Mouse (Mus musculus): ENCODE measurements around the gene Nanog. TPM values are rescaled to one million over a fixed set of nuclear protein-coding genes. Genes with fewer than 3 reads are reported as not detected.
"Not testable (repeated sequence)": the region's sequence is repeated elsewhere in the genome, so short reads cannot be mapped to it uniquely, and the experiment has no call there.

The Nanog gene
- not detected for total RNA-seq (2021)
- long read RNA-seq, experiment 1: 0 reads
- long read RNA-seq, experiment 2: 0 reads

DNA sequence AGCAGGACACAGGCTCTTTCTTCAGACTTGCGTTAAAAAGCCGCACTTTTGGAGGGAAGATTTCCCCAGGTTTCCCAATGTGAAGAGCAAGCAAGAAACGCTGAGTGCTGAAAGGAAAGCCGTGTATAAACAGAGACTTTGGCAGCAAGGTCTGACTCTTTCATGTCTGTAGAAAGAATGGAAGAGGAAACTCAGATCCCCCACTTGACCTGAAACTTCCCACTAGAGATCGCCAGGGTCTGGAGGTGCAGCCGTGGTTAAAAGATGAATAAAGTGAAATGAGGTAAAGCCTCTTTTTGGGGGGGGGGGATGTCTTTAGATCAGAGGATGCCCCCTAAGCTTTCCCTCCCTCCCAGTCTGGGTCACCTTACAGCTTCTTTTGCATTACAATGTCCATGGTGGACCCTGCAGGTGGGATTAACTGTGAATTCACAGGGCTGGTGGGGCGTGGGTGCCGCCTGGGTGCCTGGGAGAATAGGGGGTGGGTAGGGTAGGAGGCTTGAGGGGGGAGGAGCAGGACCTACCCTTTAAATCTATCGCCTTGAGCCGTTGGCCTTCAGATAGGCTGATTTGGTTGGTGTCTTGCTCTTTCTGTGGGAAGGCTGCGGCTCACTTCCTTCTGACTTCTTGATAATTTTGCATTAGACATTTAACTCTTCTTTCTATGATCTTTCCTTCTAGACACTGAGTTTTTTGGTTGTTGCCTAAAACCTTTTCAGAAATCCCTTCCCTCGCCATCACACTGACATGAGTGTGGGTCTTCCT lies at the start of gene Nanog:
Gene Nanog (plus strand): TSS at position 454 of the 765 bp plus-strand sequence.
- no peak for DNase-seq

- DNase-seq: no peak
These were observed 49.7 kb upstream of the Nanog start for GRCm38 (mm10) chr6:122657630-122658029.

GRCm38 (mm10) chr6:122659567-122659966 lies 47.7 kb upstream of the Nanog start:
- peak; percentile 16 for DNase-seq

GRCm38 (mm10) chr6:122660601-122661379 lies 46.5 kb upstream of the Nanog start:
- DNase-seq: no peak

- DNase-seq: no peak
These were observed 44.6 kb upstream of the Nanog start for GRCm38 (mm10) chr6:122662551-122663264.

GRCm38 (mm10) chr6:122663596-122664206 lies 43.6 kb upstream of the Nanog start:
- DNase-seq: no peak

DNA sequence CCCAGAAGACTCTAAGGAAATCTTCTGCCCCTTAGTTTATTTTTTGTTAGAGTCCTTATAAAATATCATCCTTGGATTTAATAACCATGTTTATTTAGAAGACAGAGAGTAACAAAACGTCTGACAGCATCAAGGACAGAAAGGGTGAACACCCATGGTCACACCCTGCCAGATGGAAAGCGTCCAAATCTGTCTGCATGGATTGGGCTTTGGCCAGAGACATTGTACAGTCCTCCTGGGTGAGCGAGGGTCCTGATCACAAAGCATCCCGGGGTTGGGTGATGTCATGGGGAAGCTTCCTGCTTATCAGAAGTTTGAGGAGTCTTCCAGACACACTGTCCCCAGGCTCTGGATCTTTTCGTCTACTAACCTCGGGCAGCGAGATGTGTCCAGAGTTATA lies 41.4 kb upstream of the Nanog start:
- no peak for DNase-seq

DNA sequence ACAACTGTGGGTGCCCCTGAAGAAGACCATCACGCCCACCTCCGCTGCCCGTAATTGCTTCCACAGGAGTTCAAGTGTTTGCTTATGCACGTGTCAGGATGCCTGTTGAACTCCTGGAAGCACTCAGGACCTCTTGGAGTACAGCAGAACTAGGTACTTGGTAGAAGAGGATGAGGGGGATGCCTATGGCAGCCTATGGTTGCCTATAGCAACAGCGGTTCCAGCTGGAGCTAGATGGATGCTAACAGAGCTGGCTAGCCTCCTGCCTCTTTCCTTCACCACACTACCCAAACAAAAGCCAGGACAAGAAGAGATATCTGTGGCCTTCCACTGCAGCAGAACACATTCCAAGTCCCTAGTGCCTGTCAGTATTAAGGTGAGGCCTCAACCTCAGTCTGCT lies 39.6 kb upstream of the Nanog start:
- no peak for DNase-seq

DNA sequence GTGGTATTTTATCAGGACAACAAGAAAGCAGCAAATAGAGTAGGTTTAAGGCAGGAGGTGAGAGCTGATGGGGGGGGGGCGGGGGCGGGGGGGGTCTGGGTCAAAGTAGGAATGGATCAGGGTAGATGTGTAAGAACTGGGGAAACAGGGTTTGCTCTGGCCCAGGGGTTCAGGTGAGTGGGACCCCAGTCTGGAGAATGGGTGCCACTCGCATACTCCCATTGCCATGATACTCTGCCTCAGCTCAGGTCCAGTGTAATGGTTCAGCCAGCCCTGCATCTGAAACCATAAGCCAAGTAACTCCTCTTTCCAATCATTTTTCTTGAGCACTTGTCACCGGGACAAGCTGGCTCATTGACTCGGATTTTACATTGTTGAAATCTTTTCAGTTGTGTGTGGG lies 38.5 kb upstream of the Nanog start:
- DNase-seq: no peak

- peak; percentile 92 for DNase-seq
These were observed 37.7 kb upstream of the Nanog start for GRCm38 (mm10) chr6:122669406-122670200.

DNA sequence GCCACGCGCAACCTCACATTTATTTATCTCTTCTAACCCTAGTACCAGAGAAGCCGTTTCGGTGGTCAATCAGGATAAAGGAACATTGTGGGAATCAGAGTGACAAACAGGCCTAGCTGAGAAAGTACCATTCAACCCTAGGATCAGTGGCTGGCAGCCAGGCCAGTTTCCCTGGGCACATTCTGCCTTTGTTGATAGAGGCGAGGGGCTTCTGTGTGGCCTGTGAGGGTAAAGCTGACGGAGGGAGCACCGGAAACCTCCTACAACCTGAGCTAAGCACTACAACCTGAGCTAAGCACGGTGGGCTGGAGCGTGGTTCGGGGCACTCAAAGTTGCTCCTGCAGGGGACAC lies 37.1 kb upstream of the Nanog start:
- no peak for DNase-seq

GRCm38 (mm10) chr6:122670841-122671240 lies 36.4 kb upstream of the Nanog start:
- no peak for DNase-seq

DNA sequence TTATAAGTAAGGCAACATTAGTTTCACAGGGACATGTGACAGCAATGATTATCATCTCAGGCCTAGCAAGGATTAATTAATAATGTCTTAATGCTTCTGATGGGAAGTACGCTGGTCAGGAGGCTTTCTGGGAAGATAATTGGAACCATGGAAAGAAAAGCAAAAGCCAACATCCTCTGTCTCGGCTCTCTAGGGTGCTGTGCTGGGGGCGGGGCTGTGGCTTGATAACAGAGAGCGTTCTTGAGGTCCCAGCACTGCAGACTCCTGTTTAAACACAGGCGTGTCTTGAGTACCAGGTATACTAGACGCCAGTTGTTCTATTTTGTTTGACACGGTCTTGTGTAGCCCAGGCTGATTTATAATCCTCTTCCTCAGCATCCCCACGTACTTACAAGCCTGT lies 34.5 kb upstream of the Nanog start:
- DNase-seq: no peak

DNA sequence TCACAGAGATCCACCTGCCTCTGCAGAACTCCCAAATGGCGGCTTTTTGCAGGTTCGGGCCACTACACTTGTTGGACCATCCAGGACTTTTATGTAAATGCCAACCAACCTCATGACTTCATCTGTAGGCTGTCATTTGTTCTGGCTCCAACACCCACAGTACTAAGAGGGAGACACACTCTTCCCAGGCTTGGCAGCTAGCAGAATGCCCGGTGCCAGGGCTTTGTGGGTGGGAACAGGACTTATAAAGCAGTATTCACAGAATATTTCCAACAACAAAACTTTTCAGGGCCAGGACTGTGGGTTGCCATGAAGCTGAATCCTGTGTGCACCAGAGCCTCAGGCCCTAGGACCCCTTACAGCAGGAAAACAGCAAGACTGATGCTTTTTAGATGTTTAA lies 24.6 kb upstream of the Nanog start:
- DNase-seq: no peak

- DNase-seq: no peak
These were observed 20.6 kb upstream of the Nanog start for GRCm38 (mm10) chr6:122686709-122687108.

GRCm38 (mm10) chr6:122689411-122690055 lies 17.8 kb upstream of the Nanog start:
- DNase-seq: no peak

- DNase-seq: no peak
These were observed 17.2 kb upstream of the Nanog start for GRCm38 (mm10) chr6:122690082-122690481.

DNA sequence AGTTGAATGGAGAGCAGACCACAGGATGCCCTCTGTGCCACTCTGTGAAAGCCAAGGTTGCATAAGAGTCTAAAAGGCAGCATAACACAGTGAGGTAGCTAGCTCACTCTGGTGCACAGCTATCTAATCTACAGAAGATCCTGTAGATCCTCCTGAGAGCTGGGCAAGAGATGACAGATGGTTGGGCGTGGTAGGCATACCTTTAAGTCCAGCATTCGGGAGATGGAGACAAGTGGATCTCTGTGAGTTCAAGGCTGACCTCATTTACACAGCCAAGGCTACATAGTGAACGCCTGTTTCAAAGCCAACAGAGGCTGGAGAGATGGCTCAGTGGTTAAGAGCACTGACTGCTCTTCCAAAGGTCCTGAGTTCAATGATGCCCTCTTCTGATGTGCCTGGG lies 11.9 kb upstream of the Nanog start:
- DNase-seq: no peak

GRCm38 (mm10) chr6:122699628-122700027 lies 7.7 kb upstream of the Nanog start:
- DNase-seq: not testable (repeated sequence)

- no peak for DNase-seq
These were observed 5.5 kb upstream of the Nanog start for GRCm38 (mm10) chr6:122701816-122702215.

GRCm38 (mm10) chr6:122702480-122703124 lies 4.7 kb upstream of the Nanog start:
- DNase-seq: peak; percentile 41
